Mouse (Mus musculus): ENCODE data around the gene Arg1. TPM values are rescaled to one million over a fixed set of nuclear protein-coding genes. Genes with fewer than 3 reads are reported as not detected.

The Arg1 gene
- total and polyA plus RNA-seq, 3 experiments = 0.26 TPM; not detected in 2

DNA sequence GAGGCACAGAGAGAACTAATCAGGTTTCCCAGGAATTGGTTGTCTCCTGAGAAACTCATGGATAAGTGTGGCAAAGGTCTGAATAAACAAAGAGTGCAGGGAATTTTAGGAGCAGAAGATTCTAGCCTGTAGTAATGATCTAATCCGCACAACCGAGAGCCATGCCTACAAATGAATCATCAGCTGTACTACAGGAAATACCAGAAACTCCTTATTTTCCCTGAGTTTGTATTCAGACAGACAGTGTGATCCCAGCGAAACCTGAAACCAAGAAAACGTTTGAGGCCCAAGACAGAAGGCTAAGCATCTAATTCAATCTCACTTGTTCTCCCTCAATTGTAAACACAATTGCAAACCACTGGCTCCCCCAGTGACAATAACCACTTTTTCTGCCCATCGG is 46.1 kb upstream of the Arg1 start:
- TF ChIP-seq CTCF (IDR thresholded peaks at IDR 0.05 in 2 of 3, conservative IDR thresholded peaks at IDR 0.05 in 1 of 3; ENCODE audit: control insufficient read depth in 1 of 3, insufficient read depth in 1 of 3, low read depth in 2 of 3, low read length in 3 of 3, poor library complexity in 1 of 3, severe bottlenecking in 1 of 3) = no peak
- no peak for TF ChIP-seq SMC3 (IDR thresholded peaks at IDR 0.05; ENCODE audit: low read depth, low read length)
- TF ChIP-seq MYC (IDR thresholded peaks at IDR 0.05; ENCODE audit: low read depth, low read length) = no peak
- TF ChIP-seq USF1 (IDR thresholded peaks at IDR 0.05; ENCODE audit: low read depth, low read length) = no peak
- no peak for TF ChIP-seq USF2 (IDR thresholded peaks at IDR 0.05; ENCODE audit: borderline replicate concordance in 1 of 2, insufficient read depth in 1 of 2, low read depth in 1 of 2, low read length in 2 of 2)
- no peak for TF ChIP-seq MXI1 (IDR thresholded peaks at IDR 0.05; ENCODE audit: low read depth, low read length)
- TF ChIP-seq ZNF384 (IDR thresholded peaks at IDR 0.05; ENCODE audit: low read depth, low read length) = no peak
- TF ChIP-seq JUND (IDR thresholded peaks at IDR 0.05; ENCODE audit: low read depth, low read length) = no peak
- TF ChIP-seq NRF1 (IDR thresholded peaks at IDR 0.05; ENCODE audit: insufficient read depth, low read depth, low read length, poor library complexity, severe bottlenecking) = no peak
- no peak for TF ChIP-seq ZKSCAN1 (IDR thresholded peaks at IDR 0.05; ENCODE audit: low read depth, low read length)
- TF ChIP-seq TAL1 (IDR thresholded peaks at IDR 0.05; ENCODE audit: low read length) = no peak
- no peak for TF ChIP-seq POLR2AphosphoS5 (IDR thresholded peaks at IDR 0.05; ENCODE audit: borderline replicate concordance, low read depth, low read length)
- TF ChIP-seq NELFE (IDR thresholded peaks at IDR 0.05; ENCODE audit: low read depth, low read length) = no peak
- TF ChIP-seq GABPA (IDR thresholded peaks at IDR 0.05; ENCODE audit: low read depth, low read length) = no peak
- TF ChIP-seq RAD21 (IDR thresholded peaks at IDR 0.05; ENCODE audit: low read depth, low read length) = no peak
- TF ChIP-seq GATA1 (IDR thresholded peaks at IDR 0.05; ENCODE audit: low read depth, low read length) = no peak
- TF ChIP-seq TBP (IDR thresholded peaks at IDR 0.05; ENCODE audit: low read depth, low read length) = no peak
- no peak for TF ChIP-seq ELF1 (IDR thresholded peaks at IDR 0.05; ENCODE audit: low read depth, low read length)

DNA sequence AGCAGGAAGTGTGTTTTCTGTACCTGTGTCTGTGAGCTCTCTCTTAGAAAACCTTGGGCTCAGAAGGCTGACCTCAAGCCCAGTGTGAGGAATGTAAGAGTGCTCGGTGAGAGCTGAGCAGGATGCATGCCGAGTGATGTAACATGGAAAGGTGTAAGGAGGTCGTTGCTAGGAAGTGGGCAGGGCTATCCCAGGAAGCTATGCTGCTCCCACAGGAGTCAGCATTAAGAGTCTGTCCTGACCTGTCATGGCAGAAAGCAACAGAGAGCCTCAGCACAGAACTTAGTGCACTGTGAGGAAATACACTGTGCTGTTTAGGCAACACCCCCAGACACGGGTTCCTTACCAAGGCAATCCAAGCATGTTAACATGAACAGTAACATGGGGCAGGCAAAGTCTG is 45.6 kb upstream of the Arg1 start:
- Histone ChIP-seq H3K9me3 (replicated peaks; ENCODE audit: insufficient read depth, low read length) (no peaks in the 10 kb centered on the region), H3K4me3 (ENCODE audit: control insufficient read depth in 1 of 2, insufficient read depth in 1 of 2, low read depth in 2 of 2, low read length in 2 of 2) (no peak overlapping the region), H3K4me1 (ENCODE audit: control insufficient read depth in 1 of 2, insufficient read depth in 2 of 2, low read length in 2 of 2) (peaks cover 5 to 17% of the 10 kb centered on the region in 2 experiments), H3K79me2 (ENCODE audit: control insufficient read depth, insufficient read depth, low read length, poor library complexity) (no peaks in the 10 kb centered on the region), H3K36me3 (ENCODE audit: control insufficient read depth in 1 of 2, insufficient read depth in 2 of 2, low read length in 2 of 2) (peaks cover 0 to 14% of the 10 kb centered on the region in 2 experiments; a peak in 2 of 4 replicates), H3K27me3 (ENCODE audit: control insufficient read depth in 1 of 2, insufficient read depth in 2 of 2, low read length in 2 of 2) (no peaks in the 10 kb centered on the region), H3K27ac (ENCODE audit: control insufficient read depth, low read depth, low read length) (no peak overlapping the region), H3K9ac (ENCODE audit: control insufficient read depth, low read depth, low read length, poor library complexity, severe bottlenecking) (no peak overlapping the region)
- no peak for TF ChIP-seq JUND (IDR thresholded peaks at IDR 0.05; ENCODE audit: low read depth, low read length)
- no peak for TF ChIP-seq MYC (IDR thresholded peaks at IDR 0.05; ENCODE audit: low read depth, low read length)
- TF ChIP-seq CHD1 (IDR thresholded peaks at IDR 0.05; ENCODE audit: low read depth, low read length) = no peak
- TF ChIP-seq ZC3H11A (IDR thresholded peaks at IDR 0.05; ENCODE audit: low read depth, low read length) = no peak
- no peak for TF ChIP-seq EP300 (IDR thresholded peaks at IDR 0.05; ENCODE audit: low read depth in 1 of 2, low read length in 2 of 2)
- no peak for TF ChIP-seq POLR2AphosphoS2 (IDR thresholded peaks at IDR 0.05; ENCODE audit: low read length)
- no peak for TF ChIP-seq RCOR1 (IDR thresholded peaks at IDR 0.05; ENCODE audit: low read depth, low read length)
- TF ChIP-seq MXI1 (IDR thresholded peaks at IDR 0.05; ENCODE audit: low read depth, low read length) = no peak
- TF ChIP-seq USF2 (IDR thresholded peaks at IDR 0.05; ENCODE audit: borderline replicate concordance in 1 of 2, insufficient read depth in 1 of 2, low read depth in 1 of 2, low read length in 2 of 2) = no peak
- no peak for TF ChIP-seq ELF1 (IDR thresholded peaks at IDR 0.05; ENCODE audit: low read depth, low read length)
- no peak for TF ChIP-seq GATA1 (IDR thresholded peaks at IDR 0.05; ENCODE audit: low read depth, low read length)
- no peak for TF ChIP-seq KAT2A (conservative IDR thresholded peaks at IDR 0.05; ENCODE audit: low read depth, low read length)
- no peak for TF ChIP-seq SIN3A (IDR thresholded peaks at IDR 0.05; ENCODE audit: low read length)
- TF ChIP-seq CTCF (IDR thresholded peaks at IDR 0.05 in 2 of 3, conservative IDR thresholded peaks at IDR 0.05 in 1 of 3; ENCODE audit: control insufficient read depth in 1 of 3, insufficient read depth in 1 of 3, low read depth in 2 of 3, low read length in 3 of 3, poor library complexity in 1 of 3, severe bottlenecking in 1 of 3) = no peak
- no peak for TF ChIP-seq MEF2A (IDR thresholded peaks at IDR 0.05; ENCODE audit: extremely low read depth, insufficient replicate concordance, low read depth, low read length, poor library complexity, severe bottlenecking)
- no peak for TF ChIP-seq NRF1 (IDR thresholded peaks at IDR 0.05; ENCODE audit: insufficient read depth, low read depth, low read length, poor library complexity, severe bottlenecking)
- DNase-seq (ENCODE audit: low read depth, low spot score) = no peak

More for the DNA sequence above, 46.1 kb upstream of the Arg1 start:
- Histone ChIP-seq H3K36me3 (ENCODE audit: control insufficient read depth in 1 of 2, insufficient read depth in 2 of 2, low read length in 2 of 2) (peaks cover 0 to 14% of the 10 kb centered on the region in 2 experiments; a peak in 2 of 4 replicates), H3K9ac (ENCODE audit: control insufficient read depth, low read depth, low read length, poor library complexity, severe bottlenecking) (no peak overlapping the region), H3K4me3 (ENCODE audit: control insufficient read depth in 1 of 2, insufficient read depth in 1 of 2, low read depth in 2 of 2, low read length in 2 of 2) (no peak overlapping the region), H3K27ac (ENCODE audit: control insufficient read depth, low read depth, low read length) (peak overlapping the region; percentile 66), H3K4me1 (ENCODE audit: control insufficient read depth in 1 of 2, insufficient read depth in 2 of 2, low read length in 2 of 2) (peaks cover 5 to 17% of the 10 kb centered on the region in 2 experiments), H3K9me3 (replicated peaks; ENCODE audit: insufficient read depth, low read length) (no peaks in the 10 kb centered on the region), H3K79me2 (ENCODE audit: control insufficient read depth, insufficient read depth, low read length, poor library complexity) (no peaks in the 10 kb centered on the region), H3K27me3 (ENCODE audit: control insufficient read depth in 1 of 2, insufficient read depth in 2 of 2, low read length in 2 of 2) (no peaks in the 10 kb centered on the region)
- DNase-seq (ENCODE audit: low read depth, low spot score) = no peak

All from MEL (cell line).